Mouse (Mus musculus): ENCODE measurements around the gene Atxn7l1. TPM values are rescaled to one million over a fixed set of nuclear protein-coding genes. Genes with fewer than 3 reads are reported as not detected.
"Not testable (repeated sequence)": the region's sequence is repeated elsewhere in the genome, so short reads cannot be mapped to it uniquely, and the experiment has no call there.

The Atxn7l1 gene
- polyA plus RNA-seq, 1 experiment from 2014 or later: 9.0 TPM

DNA sequence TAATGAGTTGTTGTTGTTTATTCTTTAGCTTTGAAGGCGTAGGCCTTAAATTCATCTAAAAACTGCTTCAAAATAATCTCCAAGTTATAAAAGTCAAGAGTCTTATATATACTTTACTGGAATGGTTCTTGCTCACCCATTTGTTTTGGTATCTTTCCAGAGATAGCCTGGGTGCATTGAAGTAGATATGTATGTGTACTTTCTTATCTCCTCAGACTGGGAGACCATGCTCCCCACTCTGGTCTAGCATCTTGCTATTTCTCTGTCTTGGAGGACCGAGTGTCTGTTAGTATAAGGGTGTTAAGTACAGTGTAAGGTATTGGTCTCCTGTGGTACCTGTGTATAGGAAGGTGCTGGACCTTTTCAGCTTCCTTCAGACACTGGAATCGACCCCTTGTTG is 6.4 kb downstream of the Atxn7l1 start:
- H3K36me3 ChIP-seq: peaks cover 4% of the 10 kb centered on the region; the same call in 1 of the 2 replicates
- peaks cover 66% of the 10 kb centered on the region for H3K4me1 ChIP-seq (replicated peaks)
- peak overlapping the region; percentile 68 for H3K27ac ChIP-seq
- H3K4me2 ChIP-seq: peak overlapping the region; percentile 53
- no peaks in the 10 kb centered on the region for H3K9me3 ChIP-seq (replicated peaks)
- H3K9ac ChIP-seq: peak overlapping the region; percentile 55; the same call in 1 of the 2 replicates
- ATAC-seq (ENCODE audit: low read depth): peak; percentile 88
- H3K4me3 ChIP-seq (replicated peaks): no peak overlapping the region
- no peaks in the 10 kb centered on the region for H3K27me3 ChIP-seq
- DNase-seq: no peak
- WGBS (ENCODE audit: insufficient replicate concordance): 35% methylated on average over 3 of the region's 3 CpGs

DNA sequence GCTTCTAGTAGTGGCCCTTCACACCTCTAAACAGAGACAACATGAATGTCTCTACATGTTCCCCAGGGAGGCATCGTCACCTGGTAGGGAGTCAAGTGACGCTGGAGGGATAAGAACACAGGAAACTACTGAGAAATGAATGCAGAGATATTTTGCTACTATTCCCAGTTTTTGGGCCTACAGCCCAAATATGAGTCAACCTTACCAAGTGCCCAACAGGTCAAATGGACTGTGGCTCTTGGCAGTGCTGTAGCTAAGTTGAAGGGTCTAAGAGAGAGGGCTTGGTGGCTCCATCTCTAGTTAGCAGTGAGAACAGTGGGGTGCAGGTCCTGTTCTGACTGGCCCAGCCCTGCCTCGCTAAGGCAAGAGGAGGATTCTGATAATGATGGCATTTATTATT is 7.2 kb downstream of the Atxn7l1 start:
- WGBS (ENCODE audit: insufficient replicate concordance): 78% methylated on average over 3 of the region's 3 CpGs
- Histone ChIP-seq H3K4me2 (no peak overlapping the region), H3K27me3 (no peaks in the 10 kb centered on the region), H3K27ac (peak overlapping the region; percentile 68; the same call in 1 of the 2 replicates), H3K4me1 (replicated peaks) (peaks cover 57% of the 10 kb centered on the region), H3K9me3 (replicated peaks) (no peaks in the 10 kb centered on the region), H3K9ac (peak overlapping the region; percentile 11; the same call in 1 of the 2 replicates), H3K36me3 (peaks cover 9% of the 10 kb centered on the region), H3K4me3 (replicated peaks) (no peak overlapping the region)
- no peak for DNase-seq
- no peak for ATAC-seq (ENCODE audit: low read depth)

DNA sequence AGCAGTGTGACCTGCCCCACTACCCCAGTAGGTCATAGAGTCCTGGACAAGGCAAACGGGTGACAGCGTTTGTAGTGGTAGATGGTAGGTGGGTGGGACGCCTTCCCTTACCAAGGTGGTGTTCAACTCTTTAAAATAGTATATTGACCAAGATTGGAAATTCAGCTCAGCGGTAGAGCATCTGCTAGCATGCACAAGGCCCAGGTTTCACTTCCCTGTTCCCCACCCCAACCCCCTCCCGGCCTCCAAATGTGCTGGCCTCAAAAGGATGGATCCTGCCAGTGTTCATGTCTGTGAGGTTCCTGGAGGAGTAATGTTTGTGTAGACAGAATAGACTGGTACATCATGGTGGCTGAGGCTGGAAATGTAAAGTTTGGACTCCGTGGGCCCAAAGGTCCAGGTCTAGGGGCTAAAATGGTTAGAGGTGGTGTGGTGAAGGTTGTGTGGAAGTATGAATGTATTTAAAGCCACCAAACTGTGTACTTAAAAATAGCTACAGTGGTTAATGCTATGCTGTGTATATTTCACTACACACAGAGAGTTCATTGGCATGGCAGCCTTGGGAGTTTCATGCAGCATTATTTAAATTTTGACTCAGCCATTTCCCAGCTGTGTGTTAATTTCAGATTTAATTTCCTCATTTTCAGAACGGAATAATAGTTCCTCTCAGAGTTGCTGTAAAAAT is 9.0 kb downstream of the Atxn7l1 start:
- DNase-seq: no peak
- H3K9ac ChIP-seq: no peak overlapping the region
- H3K4me2 ChIP-seq: no peak overlapping the region
- no peak overlapping the region for H3K4me3 ChIP-seq (replicated peaks)
- no peak overlapping the region; the same call in 1 of the 2 replicates for H3K27ac ChIP-seq
- WGBS (ENCODE audit: insufficient replicate concordance): 75% methylated on average over 7 of the region's 7 CpGs
- no peaks in the 10 kb centered on the region for H3K27me3 ChIP-seq
- H3K4me1 ChIP-seq (replicated peaks): peaks cover 46% of the 10 kb centered on the region
- ATAC-seq (ENCODE audit: low read depth): no peak
- peaks cover 9% of the 10 kb centered on the region for H3K36me3 ChIP-seq
- no peaks in the 10 kb centered on the region for H3K9me3 ChIP-seq (replicated peaks)

DNA sequence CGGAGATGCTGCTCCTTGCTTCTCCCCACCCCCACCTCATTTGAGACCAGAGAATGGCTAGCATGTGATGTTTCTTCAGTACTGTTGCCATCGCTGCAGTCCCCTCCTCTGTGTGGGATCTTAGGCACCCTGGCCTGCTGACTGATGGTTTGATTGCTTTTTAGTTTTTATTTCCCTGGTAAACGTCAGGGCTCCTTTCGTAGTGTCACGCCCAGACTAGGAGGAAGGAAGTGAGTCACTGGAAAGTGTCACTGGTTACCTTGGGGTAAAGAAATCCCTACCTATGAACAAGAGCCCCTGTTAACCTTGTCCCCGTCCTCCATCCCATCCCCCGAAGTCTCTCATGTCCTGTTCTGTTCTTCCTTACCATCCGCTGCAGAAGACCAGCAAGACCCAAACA is 10.8 kb downstream of the Atxn7l1 start:
- Histone ChIP-seq H3K9me3 (replicated peaks) (no peaks in the 10 kb centered on the region), H3K27me3 (no peaks in the 10 kb centered on the region), H3K9ac (no peak overlapping the region), H3K4me1 (replicated peaks) (peaks cover 33% of the 10 kb centered on the region), H3K27ac (no peak overlapping the region), H3K4me2 (no peak overlapping the region), H3K4me3 (replicated peaks) (no peak overlapping the region), H3K36me3 (peaks cover 12% of the 10 kb centered on the region)
- 66% methylated on average over 8 of the region's 8 CpGs for WGBS (ENCODE audit: insufficient replicate concordance)
- ATAC-seq (ENCODE audit: low read depth) (no peak), DNase-seq (no peak)

DNA sequence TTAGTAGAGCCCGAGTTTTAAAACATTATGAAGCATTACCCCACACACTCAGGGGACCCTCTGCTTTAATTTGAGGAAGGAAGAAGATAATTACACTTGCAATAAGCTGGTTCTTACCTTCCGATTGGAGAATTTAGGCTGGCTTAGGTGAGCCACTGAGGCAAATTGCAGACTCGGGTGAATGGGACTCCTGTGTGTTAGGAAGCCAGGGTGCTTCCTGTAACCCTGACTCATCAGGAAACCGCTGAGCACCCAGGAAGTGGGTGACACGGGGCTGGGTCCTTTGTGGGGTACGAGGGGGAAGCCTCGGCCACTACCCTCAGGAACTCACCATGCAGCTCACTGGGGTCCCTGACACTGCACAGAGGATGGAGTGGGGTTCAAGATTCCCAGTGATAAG is 12.9 kb downstream of the Atxn7l1 start:
- WGBS (ENCODE audit: insufficient replicate concordance): 49% methylated on average over 7 of the region's 7 CpGs
- peaks cover 12% of the 10 kb centered on the region for H3K4me1 ChIP-seq (replicated peaks)
- no peak overlapping the region; the same call in 1 of the 2 replicates for H3K27ac ChIP-seq
- no peak overlapping the region for H3K4me2 ChIP-seq
- no peaks in the 10 kb centered on the region for H3K9me3 ChIP-seq (replicated peaks)
- peaks cover 8% of the 10 kb centered on the region for H3K36me3 ChIP-seq
- H3K27me3 ChIP-seq: no peaks in the 10 kb centered on the region
- DNase-seq (no peak), ATAC-seq (ENCODE audit: low read depth) (no peak)
- no peak overlapping the region for H3K4me3 ChIP-seq (replicated peaks)
- H3K9ac ChIP-seq: no peak overlapping the region

DNA sequence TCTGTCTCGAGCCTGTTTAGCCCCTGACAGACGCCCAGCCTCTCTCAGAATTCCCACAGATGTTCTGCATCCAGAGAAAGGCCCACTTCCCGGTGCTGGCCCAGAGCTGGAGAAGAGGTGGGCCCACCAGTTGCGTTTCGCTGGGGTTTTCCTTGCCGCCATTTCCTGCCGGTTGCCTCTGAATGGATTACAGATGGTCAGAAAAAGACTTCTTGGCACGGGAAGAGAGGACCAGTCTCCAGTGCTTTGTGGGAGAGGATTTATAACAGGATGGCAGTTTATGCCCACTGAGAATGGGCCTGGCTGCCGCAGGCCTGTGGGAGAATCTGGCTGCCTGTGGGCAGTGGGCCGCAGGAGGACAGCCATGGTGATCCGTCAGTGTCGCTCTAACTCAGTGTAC is 15.0 kb downstream of the Atxn7l1 start:
- no peak overlapping the region for H3K4me2 ChIP-seq
- H3K4me3 ChIP-seq (replicated peaks): no peak overlapping the region
- H3K27ac ChIP-seq: no peak overlapping the region
- H3K9ac ChIP-seq: no peak overlapping the region
- DNase-seq (no peak), ATAC-seq (ENCODE audit: low read depth) (no peak)
- peaks cover 18% of the 10 kb centered on the region for H3K4me1 ChIP-seq (replicated peaks)
- WGBS (ENCODE audit: insufficient replicate concordance): 78% methylated on average over 12 of the region's 12 CpGs
- no peaks in the 10 kb centered on the region for H3K27me3 ChIP-seq
- H3K36me3 ChIP-seq: peaks cover 8% of the 10 kb centered on the region
- no peaks in the 10 kb centered on the region for H3K9me3 ChIP-seq (replicated peaks)

DNA sequence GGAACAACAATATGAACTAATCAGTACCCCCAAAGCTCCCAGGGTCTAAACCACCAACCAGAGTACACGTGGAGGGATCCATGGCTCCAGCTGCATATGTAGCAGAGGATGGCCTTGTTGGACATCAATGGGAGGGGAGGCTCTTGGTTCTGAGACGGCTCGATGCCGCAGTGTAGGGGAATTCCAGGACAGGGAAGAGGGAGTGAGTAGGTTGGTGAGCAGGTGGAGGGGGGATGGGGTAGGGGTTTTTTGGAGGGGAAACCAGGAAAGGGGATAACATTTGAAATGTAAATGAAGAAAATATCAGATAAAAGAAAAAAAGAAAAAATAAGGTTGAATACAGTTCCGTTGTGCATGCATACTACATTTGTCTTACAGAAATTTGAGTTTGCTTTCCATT is 16.5 kb downstream of the Atxn7l1 start:
- H3K4me3 ChIP-seq (replicated peaks); H3K4me2 ChIP-seq: not testable (repeated sequence)
- 80% methylated on average over 5 of the region's 5 CpGs for WGBS (ENCODE audit: insufficient replicate concordance)

DNA sequence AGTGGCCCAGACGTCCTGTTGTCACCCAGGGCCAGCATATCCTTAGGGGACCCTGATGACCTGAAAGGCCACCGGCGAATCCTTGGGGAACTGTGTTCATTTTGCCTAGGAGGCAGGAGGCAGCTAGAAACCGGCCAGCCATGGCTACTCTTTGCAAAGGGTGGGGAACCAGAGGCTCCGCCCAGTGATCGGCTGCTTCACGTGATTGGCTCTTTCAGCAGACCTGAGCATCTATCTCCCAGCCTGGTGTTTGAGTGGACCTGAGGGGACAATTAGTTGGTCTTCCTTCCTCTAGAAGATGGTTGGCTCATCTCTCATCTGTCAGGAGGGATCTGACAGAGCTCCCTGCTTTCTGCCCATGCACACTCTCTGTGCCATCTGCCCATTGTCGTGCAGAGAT is 19.2 kb downstream of the Atxn7l1 start:
- H3K4me3 ChIP-seq (replicated peaks): no peak overlapping the region
- H3K4me1 ChIP-seq (replicated peaks): peaks cover 29% of the 10 kb centered on the region
- 54% methylated on average over 8 of the region's 8 CpGs for WGBS (ENCODE audit: insufficient replicate concordance)
- no peak for ATAC-seq (ENCODE audit: low read depth)
- no peak overlapping the region for H3K27ac ChIP-seq
- H3K9ac ChIP-seq: no peak overlapping the region
- DNase-seq: no peak
- H3K4me2 ChIP-seq: no peak overlapping the region
- peaks cover 4% of the 10 kb centered on the region; the same call in 1 of the 2 replicates for H3K36me3 ChIP-seq
- no peaks in the 10 kb centered on the region for H3K27me3 ChIP-seq
- H3K9me3 ChIP-seq (replicated peaks): no peaks in the 10 kb centered on the region

More for the DNA sequence above, 16.5 kb downstream of the Atxn7l1 start:
- not testable (repeated sequence) for H3K27ac ChIP-seq; H3K36me3 ChIP-seq; H3K9ac ChIP-seq; H3K27me3 ChIP-seq; ATAC-seq (ENCODE audit: low read depth); H3K9me3 ChIP-seq (replicated peaks); DNase-seq
- peaks cover 24% of the 10 kb centered on the region for H3K4me1 ChIP-seq (replicated peaks)

DNA sequence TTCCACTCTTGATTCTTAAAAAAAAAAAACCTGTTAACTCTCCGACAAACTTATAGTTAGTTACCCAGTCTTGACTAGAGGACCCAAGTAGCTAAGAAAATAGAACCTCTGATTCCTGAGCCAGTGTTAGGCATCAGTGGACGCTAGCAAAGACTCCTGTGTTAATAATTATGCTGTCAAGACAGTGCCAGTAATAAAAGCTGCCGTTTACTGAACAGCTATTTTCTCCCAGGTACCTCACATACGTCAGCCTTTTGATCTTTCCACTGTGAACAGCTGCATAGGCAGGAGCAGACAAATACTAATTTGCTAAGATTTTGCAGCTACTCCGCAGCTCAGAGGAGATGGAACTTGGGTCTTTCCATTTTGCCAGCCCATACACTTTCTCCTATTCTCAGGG is 20.1 kb downstream of the Atxn7l1 start:
- H3K27ac ChIP-seq: no peak overlapping the region
- peaks cover 29% of the 10 kb centered on the region for H3K4me1 ChIP-seq (replicated peaks)
- H3K4me3 ChIP-seq (replicated peaks): no peak overlapping the region
- H3K36me3 ChIP-seq: peaks cover 2% of the 10 kb centered on the region; the same call in 1 of the 2 replicates
- H3K9ac ChIP-seq: no peak overlapping the region
- WGBS (ENCODE audit: insufficient replicate concordance): 75% methylated on average over 5 of the region's 5 CpGs
- no peaks in the 10 kb centered on the region for H3K9me3 ChIP-seq (replicated peaks)
- DNase-seq (no peak), ATAC-seq (ENCODE audit: low read depth) (no peak)
- H3K4me2 ChIP-seq: no peak overlapping the region
- no peaks in the 10 kb centered on the region for H3K27me3 ChIP-seq

DNA sequence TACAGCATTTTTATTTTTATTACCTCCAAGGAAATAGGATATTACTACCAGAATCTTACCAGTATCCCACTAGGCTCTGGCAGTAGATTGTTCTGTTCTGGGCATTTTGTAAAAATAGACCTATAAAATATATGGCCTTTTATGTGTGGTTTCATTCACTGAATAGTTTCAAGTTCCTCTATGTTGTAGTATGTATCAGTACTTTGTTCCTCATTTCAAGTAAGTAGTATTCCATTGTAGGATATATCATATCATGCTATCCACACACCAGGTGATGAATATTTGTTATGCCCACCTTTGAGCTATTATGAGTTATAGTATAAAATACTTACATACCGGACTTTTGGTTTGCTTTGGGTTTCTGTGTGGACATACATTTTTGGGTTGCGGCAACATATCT is 21.0 kb downstream of the Atxn7l1 start:
- 93% methylated on average over 2 of the region's 2 CpGs for WGBS (ENCODE audit: insufficient replicate concordance)
- Histone ChIP-seq H3K36me3 (no peaks in the 10 kb centered on the region), H3K9me3 (replicated peaks) (no peaks in the 10 kb centered on the region), H3K27ac (no peak overlapping the region), H3K4me2 (no peak overlapping the region), H3K27me3 (no peaks in the 10 kb centered on the region), H3K4me1 (replicated peaks) (peaks cover 29% of the 10 kb centered on the region), H3K9ac (no peak overlapping the region), H3K4me3 (replicated peaks) (no peak overlapping the region)
- DNase-seq (no peak), ATAC-seq (ENCODE audit: low read depth) (no peak)

DNA sequence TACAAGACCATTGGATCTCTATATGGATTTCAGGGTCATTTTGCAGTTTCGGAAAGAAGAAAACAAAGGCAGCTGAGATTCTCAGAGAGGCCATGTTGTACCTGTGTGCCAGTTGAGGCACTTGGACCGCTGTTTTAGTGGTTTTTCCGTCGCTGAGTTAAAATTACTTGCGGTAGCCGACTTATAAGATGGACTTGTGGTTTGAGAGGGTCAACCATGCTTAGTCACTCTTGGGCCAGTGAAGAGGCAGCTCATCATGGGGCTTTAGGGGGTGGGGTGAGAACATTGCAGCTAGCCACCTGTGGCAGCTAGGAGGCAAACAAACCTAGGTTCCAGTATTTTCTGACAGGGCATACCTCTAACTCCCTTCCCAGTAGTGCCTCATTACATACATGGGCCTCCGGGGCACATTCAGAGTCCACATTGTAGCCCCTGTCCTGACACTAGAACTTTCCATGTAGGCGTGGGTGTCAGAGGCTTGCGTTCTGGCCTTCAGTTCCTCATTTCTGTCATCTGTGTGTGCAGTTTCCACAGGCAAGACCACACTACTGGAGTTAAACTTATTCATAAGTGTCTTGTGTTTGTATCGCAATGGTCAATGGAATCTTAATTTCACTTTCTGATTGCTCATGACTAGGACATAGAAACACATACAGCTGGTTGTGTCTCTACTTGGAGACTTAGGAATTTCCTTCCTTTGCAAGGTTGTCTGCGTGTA is 22.4 kb downstream of the Atxn7l1 start:
- ATAC-seq (ENCODE audit: low read depth): no peak
- Histone ChIP-seq H3K27ac (peak overlapping the region; percentile 34; the same call in 1 of the 2 replicates), H3K27me3 (no peaks in the 10 kb centered on the region), H3K4me2 (no peak overlapping the region), H3K9ac (no peak overlapping the region), H3K9me3 (replicated peaks) (no peaks in the 10 kb centered on the region), H3K4me1 (replicated peaks) (peaks cover 41% of the 10 kb centered on the region), H3K4me3 (replicated peaks) (no peak overlapping the region), H3K36me3 (no peaks in the 10 kb centered on the region)
- DNase-seq: no peak
- WGBS (ENCODE audit: insufficient replicate concordance): 58% methylated on average over 11 of the region's 11 CpGs
